Mouse (Mus musculus) spleen, adult 18-20 months (tissue): Measurements from ENCODE around the gene Kcnq2.

Experiments used
- DNase-seq, 2 experiments: peaks; one replicate each; pipeline ENCODE4 v3.0.0; 2022; ENCODE audit warnings: mixed read lengths in 2 of 2

Gene Kcnq2

DNA sequence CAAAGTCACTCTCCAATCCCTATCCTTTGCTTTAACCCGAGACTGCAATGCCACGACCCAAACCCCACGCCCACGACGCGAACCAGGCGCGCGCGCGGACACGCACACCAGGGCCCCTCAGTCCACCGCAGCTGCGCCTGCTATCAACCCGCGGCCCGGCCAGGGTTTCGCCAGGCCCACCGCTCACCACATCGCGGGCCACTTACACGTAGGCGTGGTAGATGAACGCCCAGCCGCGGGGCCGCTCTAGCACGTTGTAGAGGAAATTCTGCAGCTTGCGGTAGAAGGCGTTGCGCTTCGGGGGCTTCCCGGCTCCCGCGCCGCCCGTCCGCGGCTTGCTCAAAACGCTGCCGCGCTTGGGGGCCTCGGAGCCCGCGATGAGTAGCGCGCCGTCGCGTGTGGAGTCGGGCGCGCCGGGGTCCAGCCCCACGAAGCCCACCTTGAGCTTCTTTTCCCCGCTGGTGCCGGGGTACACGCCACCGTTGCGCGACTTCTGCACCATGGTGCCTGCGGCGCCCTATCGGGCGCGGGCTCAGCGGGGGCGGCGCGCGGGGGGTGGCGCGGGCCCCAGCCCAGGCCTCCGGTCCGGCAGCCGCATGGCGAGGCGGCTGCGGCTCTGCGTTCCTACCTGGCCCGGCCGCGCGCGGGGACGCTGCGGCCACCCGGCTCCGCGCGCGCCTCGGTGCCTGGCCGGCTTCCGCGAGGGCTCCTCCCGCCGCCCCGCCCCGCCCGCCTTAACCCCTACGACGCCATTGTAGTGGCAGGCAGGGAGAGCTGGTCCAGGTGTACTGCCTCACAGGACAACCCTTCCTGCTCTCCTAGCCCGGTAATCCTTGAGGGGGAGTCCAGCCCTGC is at the start of gene Kcnq2:
TSS of gene Kcnq2 (minus strand) at position 710 of the 855 bp plus-strand sequence.
- DNase-seq, result no peak

DNA sequence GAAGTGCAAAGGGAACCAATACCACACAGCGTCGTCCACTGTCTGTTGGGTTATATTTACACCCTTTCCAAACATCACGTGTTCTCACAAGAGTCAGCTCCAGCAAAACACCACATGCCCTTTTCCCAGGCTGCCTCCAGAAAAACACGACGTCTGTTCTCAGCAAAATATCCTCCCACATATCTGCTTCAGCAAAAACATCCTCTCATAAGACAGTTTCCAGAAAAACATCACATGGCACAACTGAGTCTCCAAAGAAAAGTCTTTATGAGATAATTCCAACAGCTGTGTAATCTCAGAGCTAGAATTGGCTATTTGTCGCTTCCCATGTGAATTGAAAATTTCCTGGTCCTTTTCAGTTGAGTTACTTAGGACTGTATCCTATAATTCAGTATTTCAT is 45.8 kb upstream of the Kcnq2 start:
- DNase-seq, result no peak

DNA sequence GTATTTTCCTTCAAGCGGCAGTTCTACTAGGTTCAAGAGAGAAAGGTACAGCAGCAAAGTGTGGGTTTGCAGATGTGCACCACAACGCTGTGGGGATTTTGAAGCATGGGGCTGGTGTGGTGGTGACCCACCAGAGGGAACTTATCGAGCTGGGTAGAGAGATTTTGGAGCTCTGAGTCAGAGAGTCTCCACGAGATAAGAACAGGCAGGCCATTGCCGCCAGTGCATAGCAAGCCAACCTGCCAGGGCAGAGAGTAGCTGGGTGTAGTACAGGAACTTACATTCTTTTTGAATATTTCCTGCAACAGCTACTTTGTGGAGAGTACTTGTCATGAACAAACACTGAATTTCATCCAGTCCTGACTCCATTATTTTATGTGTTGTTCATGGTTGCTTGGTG is 43.4 kb upstream of the Kcnq2 start:
- no peak for DNase-seq

DNA sequence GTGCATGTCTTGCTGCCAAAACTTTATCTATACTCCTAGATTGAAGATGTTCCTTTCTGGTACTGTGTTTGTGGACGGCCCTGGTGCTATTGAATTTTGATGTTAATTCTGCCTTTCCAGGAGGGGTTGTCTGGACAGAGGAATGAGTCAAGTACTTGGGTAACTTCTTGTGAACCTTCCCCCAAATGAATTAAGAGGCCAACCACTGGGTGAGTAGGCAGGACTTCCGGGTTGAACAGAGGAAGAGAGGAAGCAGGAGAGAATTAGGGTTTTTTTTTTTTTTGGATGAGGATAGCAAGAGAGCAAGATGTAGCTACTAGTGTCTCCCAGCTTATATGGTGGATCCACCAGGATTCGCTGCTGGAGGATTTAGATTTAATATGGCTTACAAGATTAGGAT is 42.9 kb upstream of the Kcnq2 start:
- no peak for DNase-seq

DNA sequence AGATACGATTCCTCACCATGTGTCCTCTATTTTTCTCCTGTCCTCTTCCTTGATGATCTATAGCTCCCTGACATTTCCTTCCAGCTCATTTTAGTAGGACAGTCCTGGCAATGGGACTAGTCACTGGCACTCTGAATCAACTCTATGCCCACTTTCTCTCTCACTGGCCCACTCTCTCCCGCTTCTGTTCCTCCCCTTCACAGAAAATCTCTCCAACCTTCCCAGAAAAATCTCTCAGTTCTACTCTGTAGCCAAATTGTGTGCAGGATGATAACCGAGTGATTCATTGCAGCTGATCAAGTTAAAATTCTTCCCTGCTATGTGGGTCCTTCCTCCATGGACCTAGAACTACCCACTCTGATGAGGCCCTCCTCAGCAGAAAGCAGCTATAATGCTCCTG is 39.5 kb upstream of the Kcnq2 start:
- DNase-seq, result no peak

DNA sequence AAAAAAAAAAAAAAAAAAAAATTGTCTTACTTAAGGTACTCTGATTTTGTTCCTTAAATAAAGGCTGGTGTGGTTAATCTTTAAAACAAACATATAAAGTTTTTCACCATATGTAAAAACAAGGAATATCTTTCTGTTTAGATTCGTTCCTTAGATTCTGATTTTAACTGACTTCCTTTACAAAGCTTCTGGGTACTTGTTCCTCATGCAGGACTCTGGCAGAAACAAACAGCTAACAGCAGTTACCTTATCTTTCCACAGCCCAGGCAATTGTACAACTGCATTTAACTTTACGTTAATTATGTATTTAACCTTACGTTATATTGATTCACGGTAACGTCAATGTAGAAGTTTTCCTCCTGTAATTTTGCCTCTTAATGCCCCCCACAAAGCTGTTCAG is 31.4 kb upstream of the Kcnq2 start:
- DNase-seq, result no peak

DNA sequence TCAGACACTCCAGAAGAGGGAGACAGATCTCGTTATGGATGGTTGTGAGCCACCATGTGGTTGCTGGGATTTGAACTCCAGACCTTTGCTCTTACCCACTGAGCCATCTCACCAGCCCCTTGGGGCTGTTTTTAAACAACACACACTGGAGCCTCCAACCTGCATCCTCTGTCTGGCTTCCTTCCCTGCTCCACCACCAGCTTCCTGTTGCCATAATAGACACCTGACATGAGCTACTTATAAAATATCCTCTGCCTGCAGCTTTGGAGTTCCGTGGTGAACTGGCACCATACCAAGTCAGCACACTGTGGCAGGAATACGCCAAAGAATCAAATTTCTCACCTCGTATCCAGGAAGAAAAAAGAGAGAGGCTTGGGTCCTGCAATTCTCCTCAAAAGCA is 25.7 kb upstream of the Kcnq2 start:
- no peak for DNase-seq

DNA sequence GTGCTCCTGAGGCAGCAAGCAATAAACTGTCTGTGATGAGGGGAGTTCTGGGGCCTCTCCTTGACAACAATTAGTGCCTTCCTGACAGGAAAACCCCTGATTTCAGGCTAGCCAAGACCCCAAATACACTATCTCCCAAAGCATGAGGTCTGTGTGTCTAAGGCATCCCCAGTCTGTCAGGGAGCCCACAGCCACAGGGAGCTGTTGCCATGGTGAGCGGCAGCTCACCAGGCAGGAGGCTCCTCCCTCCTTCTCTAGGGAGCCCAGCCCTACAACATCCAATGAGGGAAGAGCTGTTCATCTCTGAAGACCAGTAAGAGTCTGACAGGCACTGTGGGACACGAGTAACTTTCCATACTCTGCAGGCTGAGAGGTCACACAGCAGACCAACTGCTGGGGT is 24.7 kb upstream of the Kcnq2 start:
- DNase-seq, result no peak

DNA sequence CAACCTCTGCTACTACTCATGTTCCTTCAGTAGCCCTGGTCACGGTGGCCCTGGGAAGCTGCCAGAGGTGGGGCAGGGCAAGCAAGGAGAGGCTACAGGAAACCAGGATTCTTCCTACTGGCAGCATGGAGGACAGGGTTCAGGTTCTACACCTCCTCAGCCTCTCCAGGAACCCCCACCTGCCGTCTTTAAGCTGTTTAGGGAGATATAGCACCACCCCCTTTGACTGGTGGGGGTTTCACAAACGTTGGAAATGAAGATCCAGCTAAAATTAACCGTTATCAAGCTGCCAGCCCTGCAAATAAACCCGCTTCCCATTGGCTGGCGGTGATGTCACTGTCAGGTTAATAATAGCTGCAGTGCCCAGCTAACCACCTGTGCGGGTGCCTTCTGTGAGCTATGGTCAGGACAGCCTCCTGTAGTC is 24.0 kb upstream of the Kcnq2 start:
- DNase-seq, result no peak

DNA sequence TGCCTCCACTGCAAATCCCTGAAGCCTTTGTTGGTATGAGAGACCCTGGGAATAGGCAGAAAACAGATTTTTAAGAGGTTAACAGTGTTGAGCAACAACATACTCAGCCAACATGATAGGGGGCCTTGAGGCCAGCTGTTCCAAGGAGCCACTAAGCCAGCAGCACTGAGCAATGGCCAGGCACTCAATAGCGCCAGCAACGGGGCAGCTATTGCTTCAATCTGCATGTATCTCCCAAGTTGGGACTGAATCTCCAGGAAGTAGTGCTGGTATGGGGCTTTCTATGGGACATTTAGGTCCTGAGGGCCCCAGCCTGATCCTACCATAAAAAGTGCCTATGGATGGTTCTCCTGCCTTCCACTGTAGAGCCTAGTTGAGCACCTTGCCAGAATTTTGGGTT is 23.4 kb upstream of the Kcnq2 start:
- DNase-seq, result no peak

DNA sequence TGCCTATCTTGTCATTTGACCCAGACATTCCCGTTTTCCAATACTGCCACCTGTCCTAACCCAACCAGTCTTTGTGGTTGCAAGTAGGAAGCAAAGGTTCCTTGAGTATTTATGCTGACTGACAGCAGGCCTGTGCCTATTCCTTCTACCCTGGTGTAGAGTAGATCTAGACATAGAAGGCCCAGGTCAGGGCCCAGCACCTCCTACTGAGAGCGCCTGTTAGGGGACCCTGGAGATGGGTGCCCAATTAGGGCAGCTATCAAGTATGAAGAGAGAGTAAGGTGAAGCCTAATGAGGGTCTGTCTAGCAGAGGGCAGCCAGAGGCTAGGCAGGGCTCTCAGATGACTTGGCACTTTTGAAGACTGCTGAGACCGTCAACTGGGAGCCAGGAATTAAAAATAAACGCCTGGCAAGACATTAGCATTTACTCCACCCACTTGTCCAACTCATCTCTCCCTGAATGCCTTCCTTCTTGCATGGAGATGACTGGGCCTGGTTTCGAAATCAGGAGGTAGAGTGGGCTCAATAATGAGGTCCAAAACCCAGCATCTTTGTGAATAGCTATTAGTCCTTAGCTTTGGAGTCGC is 22.7 kb upstream of the Kcnq2 start:
- DNase-seq, result no peak

DNA sequence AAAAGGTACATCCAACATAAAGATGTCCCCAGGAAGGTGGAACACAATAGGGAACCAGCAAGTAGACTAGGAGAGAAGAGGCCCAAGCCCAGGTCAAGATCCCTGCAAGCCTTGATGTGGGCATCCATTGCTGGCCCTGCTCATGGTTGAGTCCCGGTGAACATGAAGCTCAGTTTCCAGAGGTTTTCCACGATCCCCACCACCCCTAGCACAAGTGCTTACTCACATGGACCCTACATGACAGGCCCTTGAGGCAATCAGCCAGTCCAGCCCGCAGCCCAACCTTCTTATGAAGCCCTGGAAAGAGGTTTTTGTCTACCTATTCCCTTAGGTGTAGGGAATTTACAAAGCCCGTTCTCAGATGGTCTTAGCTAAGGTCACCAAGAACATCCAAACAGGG is 22.1 kb upstream of the Kcnq2 start:
- DNase-seq, result no peak

DNA sequence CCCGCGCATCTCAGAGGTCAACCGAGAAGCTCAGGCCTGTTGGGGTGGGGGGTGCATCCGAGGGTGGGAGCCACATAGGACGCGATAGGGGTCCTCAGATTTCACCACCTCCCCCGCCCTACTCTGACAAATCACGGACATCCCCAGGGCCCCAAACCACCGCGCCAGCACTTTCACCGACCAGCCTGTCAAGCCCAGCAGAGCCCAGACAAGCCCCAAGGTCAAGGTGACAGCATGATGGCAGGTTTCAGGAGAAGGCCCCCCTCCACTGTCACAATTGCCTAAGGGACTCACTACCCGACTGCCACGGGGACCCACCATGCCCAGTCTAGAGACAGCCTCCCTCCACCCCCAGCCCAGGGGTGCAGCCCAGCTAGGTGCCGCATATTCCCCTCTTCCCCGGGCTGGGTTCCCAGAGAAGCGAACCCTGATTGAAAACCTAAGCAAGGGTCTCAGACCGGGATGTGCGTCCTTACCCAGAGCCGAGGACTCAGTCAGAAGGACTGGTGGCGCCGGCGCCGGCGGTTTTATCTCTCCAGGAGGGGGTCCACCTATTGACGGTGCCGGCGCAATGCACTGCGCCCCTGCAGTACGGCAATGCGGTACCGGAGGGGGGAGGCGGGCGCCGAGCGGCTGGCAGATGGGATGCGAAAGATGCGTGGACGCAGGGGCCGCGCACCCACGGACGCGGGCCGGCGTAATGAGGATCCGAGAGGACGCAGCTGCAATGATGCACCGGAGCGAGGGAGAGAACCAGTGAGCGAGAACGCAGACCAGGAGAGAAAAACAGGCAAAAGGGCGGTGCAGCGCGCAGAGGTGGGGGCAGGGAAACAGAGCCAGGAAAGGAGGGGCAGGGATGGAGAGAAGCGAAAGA is 21.4 kb upstream of the Kcnq2 start, which contains the start of gene Eef1a2:
TSS of gene Eef1a2 (minus strand) at position 767 of the 874 bp plus-strand sequence.
- DNase-seq, result no peak

DNA sequence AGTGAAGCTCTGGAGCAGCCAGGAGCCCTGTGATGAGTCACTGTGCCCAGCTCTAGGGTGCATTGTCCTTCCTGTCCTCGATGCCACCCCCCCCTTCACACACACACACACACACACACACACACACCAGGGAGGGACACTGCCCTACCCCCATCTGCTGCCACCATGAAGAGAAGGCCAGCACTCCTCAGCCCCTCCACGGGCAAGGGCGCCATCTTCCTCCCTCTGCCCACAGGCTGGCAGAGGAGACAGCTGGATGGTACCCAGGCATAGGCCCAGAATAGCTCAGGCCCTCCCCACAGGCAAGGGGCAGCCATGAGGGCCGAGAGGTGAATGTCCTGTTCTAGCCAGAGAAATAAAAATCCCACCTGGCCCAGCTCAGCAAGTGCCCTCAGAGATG is 20.7 kb upstream of the Kcnq2 start:
- DNase-seq, result no peak

DNA sequence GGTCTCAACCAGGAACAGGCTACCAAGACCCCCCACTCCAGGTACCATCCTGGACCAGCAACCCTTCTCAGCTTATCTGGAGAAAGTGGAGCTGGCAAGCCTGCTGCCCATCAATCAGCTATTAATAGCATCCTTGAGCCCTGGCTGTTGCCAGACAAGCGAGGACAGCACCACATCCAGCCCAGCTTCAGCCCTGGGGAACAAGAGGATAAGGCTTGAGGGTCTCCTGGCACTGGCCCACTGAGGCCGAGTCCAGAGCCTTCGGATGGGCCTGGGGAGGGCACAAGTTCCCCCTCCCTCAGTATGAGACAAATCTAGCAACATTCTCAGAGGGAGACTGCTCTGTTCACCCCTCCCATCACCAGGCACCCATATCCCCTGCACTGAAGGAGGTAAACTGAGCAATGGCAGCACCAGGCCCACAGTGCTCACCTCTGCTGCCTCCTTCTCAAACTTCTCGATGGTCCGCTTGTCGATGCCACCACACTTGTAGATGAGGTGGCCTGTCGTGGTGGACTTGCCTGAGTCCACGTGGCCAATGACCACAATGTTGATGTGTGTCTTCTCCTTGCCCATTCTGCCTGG is 19.8 kb upstream of the Kcnq2 start:
- DNase-seq, result no peak

DNA sequence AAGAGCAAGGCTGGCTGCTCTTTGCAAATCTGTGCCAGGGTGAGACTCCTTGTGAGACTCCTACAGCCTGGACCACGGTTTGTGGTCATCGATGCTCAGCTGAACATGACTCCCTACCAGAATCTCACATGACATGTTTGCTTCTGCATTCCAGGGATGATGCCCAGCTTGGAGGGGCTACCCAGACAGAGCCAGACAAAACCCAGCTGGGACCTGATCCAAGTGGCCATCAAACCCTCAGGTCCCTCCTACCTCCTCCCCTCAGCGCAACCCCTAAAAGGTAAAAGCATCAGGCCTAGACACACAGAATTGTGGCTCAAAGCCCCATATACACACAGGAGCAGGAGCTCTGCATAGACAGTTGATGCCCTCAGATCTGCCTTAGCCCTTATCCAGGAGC is 19.3 kb upstream of the Kcnq2 start:
- DNase-seq, result no peak

DNA sequence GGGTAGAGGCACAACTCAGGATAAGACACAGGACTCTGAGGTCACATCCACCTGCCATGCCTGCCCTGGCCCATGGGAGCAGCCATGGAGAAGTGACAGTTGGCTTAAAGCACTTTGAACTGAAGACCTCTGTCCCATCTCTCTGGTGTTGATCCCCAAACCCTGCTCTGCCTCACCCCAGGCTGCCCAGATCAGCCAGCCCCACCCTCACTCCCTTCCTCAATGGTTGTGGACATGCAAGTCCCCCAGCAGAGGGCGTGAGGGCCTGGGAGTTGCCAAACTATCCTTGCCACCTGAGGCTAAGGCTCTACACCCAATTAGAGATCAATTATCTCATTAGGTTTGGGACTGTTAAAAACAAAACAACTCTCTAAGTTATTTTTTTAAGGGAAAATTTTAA is 18.7 kb upstream of the Kcnq2 start:
- DNase-seq, result peak in 1 of 2 experiments; percentile 26

DNA sequence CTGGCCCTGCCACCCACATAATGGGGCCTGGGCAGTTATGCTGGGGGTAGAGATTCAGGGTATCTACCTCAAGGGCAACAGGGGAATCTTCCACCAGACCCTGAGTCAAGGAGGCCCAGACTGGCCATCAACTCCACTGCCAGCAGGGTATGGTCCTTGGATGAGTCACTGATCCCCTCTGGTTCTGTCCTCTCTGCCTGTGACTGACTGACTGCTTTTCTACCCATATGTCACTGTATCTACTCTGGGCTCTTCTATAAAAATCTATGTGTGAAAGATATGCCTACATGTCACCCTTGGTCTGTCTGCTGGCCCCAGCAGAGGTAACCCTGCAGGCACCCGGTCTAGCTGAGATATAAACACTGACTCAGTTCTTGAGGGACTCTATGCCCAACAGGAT is 18.0 kb upstream of the Kcnq2 start:
- no peak for DNase-seq

DNA sequence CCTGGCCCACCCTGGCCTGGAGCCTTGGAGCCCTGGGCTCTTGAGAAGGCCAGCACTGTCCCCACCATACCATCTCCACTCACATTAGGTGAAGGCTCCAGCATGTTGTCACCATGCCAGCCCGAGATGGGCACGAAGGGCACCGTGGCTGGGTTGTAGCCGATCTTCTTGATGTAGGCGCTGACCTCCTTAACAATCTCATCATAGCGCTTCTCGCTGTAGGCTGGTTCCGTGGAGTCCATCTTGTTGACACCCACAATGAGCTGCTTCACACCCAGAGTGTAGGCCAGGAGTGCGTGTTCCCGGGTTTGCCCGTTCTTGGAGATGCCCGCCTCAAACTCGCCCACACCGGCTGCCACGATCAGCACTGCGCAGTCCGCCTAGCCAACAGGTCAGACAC is 17.6 kb upstream of the Kcnq2 start:
- no peak for DNase-seq

DNA sequence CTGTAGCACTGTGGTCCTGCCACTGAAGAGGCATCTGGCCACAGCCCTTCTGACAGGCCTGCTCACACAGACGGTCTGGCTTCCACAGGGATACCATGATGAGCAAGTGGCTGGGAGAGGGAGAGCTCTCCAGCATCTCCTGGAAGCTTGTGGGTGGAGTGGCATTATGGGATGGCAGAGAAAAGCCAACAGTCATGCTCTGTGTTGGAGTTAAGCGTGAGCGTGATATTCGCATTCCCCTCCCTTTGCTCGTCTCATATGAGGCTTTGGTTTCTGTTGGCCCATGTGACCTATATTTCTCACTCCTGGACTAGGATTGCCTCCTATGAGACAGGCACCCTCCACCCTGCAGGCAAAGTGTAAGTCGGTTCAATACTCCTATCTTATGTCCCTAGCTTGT is 15.2 kb upstream of the Kcnq2 start:
- no peak for DNase-seq

DNA sequence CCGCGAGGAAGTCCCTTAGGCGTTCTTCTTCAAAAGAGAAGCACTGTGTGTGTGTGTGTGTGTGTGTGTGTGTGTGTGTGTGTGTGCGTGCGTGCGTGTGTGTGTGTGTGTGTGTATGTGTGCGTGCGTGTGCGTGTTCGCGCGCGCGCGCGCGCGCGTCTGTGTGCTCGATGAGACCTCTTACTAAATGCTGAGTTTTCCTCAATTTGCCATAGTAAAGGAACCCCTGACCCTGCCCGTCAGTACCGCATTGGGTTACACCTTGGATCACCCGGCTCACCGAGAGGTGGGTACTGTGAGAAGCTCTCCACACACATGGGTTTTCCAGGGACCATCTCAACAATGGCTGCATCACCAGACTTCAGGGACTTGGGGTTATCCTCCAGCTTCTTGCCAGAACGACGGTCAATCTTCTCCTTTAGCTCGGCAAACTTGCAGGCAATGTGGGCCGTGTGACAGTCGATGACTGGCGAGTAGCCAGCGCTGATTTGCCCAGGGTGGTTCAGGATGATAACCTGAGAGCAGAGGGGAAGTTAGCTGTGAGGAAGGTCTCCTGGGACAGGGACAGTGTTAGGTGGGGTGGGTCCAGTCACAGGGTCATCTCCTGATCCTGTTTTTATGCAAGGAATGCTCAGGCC is 13.3 kb upstream of the Kcnq2 start:
- no peak for DNase-seq

DNA sequence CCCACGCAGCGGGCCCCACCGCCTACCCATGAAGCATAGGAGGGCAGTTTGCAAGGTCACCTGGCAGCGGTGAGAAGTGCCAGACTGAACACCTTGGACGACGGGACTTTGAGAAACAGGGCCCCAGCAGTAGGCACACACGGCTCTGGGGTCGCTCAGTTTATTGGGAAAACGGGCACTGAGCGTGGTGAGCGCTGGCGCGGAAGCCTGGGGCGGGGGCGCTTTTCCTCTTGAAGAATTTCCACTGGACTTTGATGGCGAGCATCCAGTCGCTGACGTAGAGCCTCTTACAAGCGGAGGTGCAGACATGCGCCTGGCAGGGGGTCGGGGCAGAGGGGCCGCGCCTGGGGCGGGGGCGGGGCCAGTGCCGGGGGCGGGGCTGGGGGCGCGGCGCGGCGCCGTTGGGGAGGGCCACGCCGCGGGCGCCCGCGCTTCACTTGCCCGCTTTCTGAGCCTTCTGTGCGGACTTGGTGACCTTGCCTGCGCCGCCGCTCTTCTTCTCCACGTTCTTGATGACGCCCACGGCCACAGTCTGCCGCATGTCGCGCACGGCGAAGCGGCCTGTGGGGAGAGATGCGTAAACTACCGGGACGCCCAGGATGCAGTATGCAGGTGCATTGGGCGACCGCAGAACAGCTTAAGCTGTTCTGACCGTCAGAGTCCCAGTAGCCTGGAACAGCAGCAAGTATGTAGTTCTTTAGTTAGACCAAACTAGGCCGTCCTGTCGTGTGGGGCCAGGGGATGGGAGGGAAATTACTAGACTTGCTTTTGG is 12.6 kb upstream of the Kcnq2 start:
- no peak for DNase-seq
